Mouse (Mus musculus) lung, postnatal 14 days (tissue): ENCODE data around the gene Neurog1.

Experiments
- DNase-seq: peaks from one replicate; pipeline ENCODE4 v3.0.0; 2021

Neurog1 gene

DNA sequence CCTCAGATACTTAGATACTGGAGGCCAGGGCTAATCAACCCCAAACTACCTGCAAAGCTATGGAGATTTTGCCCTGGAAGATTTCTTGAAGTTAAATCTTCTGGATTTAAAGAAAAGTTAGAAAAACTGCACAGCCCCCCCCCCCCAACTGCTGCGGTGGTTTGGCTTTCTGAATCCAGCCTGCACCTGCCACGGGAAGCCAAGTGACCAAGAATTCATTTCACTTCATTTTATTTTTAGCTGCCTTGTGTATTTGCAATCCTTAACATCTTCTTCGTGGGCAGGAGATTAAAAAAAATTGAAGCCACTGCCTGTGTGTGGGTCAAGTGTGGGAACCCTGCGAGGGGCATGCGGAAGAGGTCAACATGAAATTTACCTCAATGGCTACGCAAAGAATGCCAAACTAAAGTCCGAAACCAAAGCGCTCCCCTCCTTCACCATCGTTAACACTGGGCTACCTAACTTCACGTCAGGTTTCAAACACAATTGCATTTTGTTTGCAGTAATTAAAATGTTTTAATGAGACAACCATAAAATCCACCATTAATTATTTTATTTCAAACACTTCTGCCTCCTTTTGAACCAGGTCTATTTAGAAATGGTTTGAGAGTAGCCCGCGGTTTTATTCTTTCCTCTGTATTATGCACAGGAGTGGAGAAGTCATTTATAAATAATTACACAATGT, 5.6 kb upstream of the Neurog1 start:
- no peak for DNase-seq

DNA sequence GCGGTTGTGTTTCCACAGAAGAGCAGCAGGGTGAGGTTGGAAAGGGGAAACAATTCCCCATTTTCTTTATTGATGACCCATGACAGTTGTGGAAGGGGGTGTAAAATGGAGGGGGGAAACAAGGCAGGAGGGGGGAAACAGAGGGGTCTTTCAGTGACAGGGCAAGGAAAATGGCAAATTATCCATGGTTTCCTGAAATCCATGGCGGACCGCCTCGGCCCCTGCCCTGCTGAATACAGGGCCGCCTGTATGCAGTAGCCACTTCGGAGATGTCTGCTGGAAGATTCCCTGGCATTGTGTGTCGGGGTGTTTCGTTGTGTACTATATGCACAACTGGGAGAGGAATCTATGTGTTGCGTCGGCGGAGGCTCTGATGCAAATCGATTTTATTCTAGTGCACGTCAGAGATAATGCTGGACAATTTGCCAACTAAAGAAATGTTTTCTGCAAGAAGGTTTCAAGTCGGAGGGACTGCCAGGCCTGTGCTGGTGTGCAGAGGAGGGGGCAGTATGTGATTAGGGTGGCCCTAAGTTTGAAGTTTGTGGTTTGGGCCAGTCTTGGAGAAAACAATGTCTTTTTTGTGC, 4.8 kb upstream of the Neurog1 start:
- DNase-seq: no peak

DNA sequence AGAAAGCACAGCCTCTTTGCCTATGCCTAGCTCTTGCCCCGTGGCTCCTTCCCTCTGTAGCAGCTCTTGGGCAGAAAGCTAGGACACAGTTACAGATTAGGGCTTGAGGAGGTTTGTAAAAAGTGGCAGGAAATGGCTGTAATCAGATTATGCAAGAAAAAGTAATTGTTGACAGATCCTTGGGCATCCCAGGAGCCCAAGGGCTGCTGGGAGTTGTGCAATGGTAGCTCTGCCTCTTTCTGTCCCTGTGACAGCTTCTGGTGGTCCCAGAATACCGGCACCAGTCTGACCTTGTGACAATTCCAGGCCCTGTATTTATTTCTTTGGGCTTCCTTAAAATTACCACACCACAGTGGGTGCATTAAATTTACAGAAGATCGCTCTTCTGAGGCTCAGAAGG, 1.4 kb upstream of the Neurog1 start:
- no peak for DNase-seq

DNA sequence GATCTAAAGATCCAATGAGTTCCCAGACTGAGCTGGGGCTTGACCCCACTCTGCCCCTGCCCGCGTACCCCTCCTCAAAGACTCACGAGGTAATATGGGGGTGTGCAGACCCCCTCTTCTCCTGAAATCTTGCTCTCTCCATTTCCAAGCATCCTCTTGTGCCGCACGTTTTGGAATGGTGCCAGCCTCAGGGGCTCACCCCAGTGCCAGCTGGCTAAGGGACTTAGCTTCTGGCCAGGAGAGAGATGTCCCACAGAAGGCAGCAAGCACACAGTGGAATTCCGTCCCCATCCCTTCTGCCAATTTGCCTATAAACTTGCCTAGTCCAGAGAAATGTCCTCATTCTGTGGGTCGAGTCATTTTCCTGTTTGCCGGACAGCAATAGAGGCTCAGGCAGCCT, 820 bp upstream of the Neurog1 start:
- DNase-seq: no peak

DNA sequence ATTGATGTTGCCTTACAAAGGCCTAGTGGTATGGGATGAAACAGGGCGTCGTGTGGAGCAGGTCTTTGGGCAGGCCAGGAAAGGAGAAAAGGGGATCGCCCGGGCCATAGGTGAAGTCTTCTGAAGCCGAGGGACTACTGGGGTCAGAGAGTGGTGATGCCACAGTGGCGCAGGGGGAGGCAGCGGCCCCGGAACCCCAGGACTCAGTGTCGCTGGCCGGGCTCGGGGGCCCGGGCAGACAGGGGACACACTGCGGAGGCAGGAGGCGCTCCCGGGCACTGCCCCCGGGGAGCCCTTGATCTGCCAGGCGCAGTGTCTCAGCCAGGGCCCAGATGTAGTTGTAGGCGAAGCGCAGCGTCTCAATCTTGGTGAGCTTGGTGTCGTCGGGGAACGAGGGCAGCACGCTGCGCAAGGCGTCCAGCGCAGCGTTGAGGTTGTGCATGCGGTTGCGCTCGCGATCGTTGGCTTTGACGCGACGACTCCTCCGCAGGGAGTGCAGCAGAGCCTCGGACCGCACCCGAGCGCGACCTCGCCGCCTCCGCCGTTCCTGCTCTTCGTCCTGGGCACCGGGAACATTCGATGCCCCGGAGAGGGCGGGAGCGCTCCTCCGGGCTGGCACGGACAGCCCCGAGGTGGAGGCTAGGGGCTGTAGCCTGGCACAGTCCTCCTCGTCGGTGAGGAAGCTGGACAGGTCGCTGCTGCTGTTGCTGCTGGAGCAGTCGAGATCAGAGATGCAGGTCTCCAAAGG, 613 bp downstream of the Neurog1 start:
- no peak for DNase-seq

DNA sequence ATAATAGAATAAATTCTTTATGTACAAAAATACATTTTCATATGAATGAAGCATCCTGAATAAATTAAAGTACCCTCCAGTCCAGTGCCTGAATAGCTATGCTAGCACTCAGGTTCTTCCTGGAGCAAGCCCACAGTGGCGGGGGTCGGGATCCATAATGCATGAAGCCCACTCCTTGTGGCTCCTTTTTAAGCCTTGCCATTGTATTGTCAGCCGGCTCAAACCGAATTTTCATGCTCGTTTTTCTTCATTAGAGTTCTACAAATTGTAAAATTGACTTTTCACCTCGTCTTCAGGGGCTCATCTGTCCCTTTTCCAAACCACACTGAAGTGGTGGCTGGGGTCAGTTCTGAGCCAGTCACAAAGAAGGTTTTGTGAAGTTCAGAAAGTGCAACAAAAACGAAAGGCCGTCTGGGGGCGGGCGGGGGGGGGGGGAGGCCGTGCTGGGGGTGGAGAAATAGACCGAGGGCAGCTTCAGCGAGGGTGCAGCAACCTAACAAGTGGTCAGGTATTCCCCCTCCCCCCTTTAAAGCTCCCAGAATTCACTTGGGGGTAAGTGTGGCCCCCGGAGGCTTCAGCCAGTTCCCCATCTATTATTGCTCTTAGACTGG, 1.3 kb downstream of the Neurog1 start:
- DNase-seq: no peak

DNA sequence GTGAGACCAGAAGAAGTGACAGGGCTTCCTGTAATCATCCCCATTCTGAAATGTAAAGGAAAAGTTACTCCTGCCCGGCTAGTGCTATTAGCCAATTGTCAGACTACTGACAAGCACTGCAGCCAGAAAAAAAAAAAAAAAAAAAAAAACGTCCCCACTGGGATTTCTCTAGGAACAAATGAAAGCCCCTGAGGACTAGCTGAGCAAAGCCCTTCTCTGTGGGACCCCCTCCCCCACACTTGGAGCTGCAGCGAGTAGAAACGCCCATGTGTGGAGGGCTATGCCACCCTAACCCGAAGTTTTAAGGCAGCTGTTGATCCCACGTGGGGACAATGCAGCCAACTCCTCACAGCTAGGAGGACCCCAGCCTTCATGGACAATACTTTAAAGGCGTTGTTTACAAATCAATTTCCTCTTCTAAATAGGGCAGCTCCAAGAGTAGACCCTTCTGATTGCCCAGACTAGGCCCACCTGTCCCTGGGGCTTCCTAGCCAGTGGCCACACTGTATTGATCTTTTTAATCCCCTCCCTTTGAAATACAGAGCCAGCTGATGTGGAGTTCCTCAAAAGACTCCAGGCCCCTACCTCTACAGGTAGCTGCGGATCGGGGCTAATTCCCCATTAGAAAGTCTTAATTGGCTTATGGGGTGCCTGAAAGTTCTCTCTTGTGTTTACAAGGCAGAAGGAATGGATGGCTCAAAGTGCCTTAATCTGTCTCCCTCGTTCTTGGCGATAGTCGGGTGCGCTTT, 2.2 kb downstream of the Neurog1 start:
- DNase-seq: no peak

DNA sequence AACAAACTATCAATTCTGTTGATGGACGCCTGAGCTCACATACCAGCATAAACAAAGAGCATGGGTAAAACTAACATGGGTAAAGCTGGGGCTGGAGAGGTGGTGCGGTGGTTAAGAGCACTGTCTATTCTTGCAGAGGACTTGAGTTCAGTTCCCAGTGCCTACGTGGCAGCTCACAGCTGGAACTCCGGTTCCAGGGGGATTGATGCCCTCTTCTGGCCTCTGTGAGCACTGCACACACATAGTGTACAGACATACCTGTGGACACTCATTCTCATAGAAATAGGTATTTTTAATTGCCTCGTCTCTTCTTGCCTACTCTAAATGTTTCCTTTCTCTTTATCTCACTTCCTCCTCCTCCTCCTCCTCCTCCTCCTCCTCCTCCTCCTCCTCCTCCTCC, 8.9 kb downstream of the Neurog1 start:
- no peak for DNase-seq

DNA sequence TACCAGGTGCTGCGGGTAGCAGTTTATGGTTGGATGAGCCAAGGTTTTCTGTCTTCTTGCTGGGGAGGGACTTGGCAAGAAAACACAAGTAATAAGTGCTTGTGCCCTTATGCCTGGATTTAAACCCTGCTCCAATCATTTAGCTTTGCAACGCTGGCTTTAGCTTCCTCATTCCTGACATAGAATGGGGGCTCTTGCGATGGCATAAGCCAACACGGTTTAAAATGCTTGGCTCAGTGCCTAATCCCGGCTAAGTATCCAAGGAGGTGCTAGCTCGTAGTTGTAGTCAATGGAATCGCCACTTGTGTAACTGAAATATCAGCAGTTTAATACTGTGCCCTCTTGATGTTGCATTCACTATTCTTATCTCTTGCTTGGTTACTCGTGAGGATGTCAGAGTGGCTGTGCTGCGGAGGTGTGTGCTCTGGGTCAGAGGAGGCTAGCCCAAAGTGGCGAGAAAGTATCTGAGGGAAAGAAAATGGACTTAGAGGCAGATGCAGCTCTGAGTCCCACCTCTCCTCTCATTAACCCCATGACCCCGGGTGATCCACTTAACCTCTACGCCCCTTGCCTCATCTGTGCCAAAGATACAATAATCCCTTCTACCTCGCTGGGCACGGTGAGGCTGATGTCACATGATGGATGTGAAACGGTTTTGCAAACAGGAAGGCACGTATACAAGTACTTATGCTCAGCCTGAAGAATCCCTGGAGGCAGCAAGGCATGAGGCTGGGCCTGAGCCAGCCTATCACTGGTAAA, 11.8 kb downstream of the Neurog1 start:
- DNase-seq: no peak

DNA sequence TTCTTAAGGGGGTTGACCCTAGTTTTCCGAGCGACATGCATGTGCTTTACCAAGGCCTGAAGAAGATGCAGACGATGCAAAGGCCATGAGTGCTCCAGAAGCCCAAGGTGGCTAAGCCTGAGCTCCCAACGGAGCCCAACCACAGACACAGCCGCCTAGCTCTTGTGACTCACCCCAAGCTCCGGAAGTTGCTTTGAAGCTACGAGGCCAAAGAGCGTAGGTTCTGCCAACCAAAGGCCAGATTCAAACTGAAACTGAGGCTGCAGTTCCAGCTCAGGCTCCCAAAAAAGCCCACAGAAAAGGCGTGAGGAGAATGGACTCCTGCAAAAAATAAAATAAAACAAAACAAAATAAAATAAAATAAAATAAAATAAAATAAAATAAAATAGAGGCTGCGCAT, 14.1 kb downstream of the Neurog1 start:
- DNase-seq: no peak

DNA sequence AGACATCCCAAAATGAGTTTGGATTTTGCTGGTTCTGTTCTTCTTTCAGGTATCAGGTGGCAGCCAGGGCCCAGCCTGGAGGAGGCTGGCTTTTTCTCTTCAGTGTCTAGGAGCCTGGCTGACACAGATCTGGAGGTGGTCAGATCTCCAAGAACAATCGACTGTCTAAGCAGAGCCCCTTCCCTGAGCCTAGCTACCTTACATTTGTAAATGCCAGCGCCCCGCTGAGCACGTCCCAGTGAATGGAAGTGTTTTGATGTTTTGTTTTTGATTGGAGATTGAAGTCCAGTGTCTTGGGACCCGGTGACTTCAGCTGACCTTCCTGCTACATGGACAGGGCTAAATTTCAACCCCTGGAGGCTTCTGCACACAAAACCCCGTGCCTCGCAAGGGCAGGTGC, 15.8 kb downstream of the Neurog1 start:
- DNase-seq: no peak

DNA sequence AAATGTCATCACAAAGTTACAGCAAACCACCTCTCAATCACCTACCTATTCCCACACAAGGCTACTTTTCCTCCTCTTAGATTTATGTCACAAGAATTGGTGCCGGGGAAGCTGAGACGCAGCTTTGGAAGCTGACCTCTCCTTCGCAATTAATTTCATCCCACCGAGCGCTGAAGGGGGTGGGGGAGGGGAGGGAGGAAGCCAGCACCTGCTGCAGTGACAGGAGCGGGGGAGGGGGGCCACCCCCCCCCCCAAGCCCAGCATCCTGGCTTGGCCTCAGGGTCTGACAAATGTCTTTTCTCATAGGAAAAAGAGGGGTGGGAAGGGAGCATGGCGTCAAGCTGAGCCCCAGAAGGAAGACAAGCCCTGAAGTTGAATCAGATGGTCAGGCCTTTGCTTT, 23.2 kb downstream of the Neurog1 start:
- no peak for DNase-seq

DNA sequence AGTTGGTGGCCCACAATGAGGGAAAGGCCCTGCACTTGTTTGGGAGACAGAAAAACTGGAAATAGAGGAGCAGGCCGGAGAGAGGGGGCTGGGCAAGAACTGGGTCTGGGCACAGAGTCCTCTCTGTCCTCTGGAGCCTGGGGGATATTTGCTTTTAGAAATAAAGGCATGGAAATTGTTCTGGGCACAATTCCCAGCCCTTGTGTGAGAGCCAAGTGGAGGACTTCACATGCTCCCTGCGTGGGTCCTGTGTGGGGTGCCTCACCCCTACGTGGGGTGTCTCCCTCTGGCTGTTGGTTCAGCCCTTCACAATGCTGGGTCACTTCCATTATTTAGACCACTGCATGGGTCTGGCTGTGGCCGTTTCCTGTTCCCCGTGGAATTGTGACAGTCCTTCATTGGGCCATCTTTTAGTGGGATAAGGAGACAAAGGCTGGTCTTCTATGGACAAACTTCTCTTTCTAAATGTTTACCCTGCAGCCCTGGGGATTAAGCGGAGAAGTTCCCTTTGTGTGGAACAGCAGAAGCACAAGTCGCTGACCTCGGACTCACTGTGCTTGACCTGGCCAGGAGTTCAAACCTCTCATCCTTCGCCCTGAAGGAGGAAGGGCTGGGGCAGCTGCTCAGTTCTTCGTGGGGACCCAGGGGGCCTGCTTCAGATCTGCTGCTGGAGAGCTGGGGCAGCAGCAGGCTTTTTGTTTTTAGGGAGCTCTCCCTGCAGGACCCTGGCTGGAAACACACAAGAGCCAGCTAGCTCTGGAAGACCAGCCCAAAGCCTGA, 25.6 kb downstream of the Neurog1 start:
- DNase-seq: no peak

DNA sequence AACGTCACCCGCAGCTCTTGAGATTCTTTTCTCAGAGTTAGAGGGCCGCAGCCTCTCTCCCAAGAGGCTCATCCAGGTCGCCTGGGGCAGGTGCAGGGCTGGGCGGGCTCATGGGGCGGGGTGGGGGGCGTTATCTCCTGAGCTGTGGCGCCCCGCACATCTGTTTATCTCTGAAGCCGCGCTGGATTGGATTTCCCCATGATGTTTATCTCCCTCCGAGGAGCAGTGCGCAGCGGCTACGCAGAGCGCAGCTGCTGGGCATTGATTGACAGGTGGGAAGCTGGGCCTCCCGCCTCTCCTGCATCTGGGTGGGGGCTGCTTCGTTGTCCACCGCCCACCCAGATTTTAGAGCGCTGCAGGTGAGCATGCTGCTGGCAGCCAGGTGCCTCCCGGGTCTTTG, 28.3 kb downstream of the Neurog1 start:
- DNase-seq: no peak

DNA sequence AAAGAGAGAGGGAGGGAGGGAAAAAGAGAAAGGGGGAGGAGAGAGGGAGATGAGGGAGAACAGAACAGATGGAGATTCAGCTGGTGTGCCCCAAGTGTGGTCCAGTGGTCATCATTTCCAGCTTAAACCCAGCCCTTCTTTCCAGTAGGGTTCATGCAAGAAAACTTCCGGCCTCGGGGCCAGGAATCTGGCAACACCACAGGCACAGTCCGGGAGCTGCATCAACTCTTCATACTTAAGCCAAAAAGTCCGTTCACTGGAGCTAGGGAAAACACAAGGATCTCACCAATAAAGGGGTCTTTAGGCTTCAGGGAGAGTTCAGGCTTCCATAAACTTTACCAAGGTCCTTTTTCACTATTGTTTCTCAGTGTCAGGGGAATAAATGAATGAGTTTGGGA, 29.1 kb downstream of the Neurog1 start:
- DNase-seq: no peak

DNA sequence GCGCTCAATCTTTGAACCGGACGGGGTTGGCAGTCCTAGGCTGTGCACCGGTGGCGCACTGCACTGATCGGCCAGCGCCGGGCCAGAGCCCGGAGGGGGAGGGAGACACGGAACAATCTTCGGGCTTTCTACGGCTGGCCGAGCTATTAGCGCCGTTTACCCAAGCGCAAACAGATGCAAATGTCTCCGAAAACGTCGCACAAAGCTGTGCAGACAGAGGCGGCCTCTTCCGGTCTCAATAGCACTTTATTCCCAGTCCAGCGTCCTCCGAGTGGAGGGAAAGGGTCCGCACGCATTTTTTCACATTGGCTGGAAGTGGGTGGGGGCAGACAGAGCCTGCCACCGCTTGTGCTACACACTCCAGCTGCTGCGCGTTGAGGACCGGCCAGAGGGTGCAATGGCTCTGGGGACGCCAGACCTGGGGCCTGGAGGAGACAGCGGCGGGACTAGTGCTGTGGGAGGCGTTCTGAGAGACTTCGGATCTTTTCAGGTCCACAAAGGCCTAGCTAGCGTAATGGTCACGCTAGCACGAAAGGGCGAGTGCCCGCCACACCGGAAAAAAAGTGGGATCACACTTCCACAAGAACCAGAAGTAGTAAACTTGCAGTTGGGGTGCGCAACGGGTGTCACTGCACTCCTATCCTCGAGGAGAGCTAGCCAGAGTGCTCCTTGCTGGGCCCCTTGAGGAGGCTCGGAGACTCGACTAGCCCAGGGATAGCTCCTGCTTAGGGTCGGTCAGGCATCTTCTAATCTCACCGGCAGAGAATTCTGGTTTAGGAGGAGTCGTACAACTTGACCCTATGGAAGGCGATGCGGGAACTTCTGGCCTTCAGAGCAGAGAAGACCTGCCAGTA, 29.7 kb downstream of the Neurog1 start:
- DNase-seq: no peak

DNA sequence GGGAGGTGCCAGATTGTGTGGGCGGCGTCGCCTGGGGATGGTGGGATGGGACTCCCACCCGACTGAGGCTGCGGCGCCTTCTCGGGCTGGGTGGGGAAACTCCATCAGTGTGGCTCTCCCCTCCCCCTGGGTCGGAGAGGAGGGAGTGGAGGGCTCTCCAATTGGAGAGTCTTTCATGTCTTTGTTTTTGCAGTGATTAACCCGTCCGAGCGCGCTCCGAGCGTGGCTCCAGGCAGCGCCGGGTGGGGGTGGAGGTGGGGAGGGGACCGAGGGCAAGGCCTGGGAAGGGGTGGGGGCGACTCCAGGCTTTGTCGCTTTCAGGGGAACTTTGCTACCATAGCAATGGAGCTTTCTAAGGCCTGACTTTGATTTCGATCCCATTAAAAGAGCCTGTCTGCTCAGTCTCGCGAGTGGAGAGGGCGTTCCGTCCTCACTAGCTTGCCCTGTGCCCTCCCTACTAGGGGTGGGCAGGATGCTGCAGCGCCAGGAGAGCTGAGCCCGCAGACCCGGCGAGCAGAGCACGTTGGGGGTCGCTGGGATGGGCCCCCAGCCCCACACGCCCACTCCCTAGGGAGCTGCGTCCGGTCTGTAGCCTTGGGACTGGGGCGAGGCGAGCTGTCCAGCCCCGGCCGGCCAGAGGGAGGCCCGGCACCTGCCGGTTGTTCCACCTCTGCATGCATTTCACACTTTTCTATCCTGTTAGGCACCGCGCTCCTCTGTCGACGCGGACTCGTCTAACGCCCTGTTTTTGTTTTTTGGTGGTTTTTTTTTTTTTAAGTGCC, 30.6 kb downstream of the Neurog1 start:
- no peak for DNase-seq

DNA sequence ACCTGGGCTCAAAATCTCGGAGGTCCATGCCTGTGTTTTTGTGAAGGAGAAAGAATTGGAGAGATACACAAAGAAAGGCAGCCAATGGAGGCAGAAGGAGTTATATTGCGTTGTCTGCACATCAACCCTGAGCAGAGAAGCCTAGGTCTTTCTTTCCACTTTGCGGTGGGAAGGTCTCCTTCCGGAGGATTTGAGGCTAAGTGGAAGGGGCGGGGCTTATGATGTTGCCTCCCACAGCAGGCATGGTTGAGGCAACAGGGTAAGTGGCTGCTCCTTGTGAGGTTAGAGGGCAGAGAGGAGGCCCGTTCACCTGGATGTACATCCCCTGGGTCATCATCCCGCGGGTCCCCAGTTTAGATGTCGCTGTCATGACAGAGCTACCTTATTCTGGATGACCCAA, 32.7 kb downstream of the Neurog1 start:
- no peak for DNase-seq

DNA sequence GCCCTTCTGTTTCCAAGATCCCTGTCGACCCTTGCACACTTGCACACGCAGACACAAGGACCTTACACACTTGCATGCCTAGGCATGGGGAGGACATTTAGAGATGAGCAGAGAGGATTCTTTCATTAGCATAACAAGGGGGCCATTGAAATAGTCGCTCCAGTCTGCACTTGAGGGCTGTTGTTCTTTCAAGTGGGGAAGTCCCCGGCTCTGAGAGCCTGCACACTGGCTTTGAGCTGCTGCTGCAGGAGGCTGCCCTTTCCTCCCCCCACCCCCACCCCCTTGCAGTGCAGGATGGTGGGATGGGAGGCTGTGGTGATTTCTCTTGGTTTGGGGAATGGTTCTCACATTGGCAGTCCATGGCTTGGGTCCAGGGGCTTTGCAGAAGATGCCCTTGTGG, 35.9 kb downstream of the Neurog1 start:
- no peak for DNase-seq

DNA sequence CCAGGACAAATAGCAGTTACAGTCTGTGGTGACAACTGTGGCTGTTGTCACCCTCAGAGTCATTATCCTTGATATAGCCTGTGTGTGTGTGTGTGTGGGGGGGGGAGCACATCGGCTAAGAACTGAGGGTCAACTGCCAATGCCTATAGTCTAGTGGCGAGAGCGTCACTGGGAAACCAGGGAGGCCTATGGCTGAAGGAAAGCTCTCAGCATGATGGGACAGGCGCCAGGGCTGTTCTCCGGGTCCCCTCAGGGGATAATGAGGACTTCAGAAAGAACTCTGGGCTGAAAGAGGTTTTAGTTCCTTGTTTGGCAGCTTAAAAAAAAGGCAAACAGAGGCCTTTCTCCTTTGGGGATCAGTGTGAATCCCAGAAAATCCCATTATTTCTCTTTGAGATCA, 37.3 kb downstream of the Neurog1 start:
- no peak for DNase-seq
